Comparison of ENCODE assay signal across 8 mouse cellular contexts in the genomic region with DNA sequence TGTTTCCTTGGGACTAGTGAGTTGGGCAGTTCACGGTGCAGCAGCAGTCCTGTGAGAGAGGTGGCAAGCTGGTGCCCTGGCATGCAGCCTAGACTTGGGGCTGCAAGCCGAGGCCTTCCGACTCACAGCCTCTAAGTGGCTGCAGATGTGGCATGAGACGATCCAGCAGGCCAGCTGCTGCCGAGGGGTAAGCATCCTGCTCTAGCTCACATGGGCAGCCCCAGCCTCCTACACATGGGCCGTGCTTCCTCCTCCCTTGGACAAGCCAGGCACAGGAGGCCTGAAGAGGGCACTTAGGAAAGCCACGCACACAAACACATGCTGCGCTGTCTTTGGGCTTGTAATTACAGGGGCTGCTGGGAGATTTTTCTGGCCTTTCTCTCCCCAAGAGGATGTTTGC. TPM values are rescaled to one million over a fixed set of nuclear protein-coding genes. Genes with fewer than 3 reads are reported as not detected.
DNase-seq lines count a peak whose midpoint lies in the region; ATAC-seq lines count a peak whose summit lies in the region.

No protein-coding gene starts in this region.

- whole genome bisulfite sequencing in heart, embryonic 13.5 days: 15% methylated on average over 8 of the region's 8 CpGs
- 8% methylated on average over 8 of the region's 8 CpGs for WGBS in forebrain, embryonic 16.5 days
- WGBS in limb, embryonic 12.5 days: 7% methylated on average over 8 of the region's 8 CpGs

- DNase-seq in heart, postnatal 36 days: no peak
- DNase-seq in NIH3T3 (ENCODE audit: low read depth): peak; percentile 94
- no peak for DNase-seq in ovary, postnatal 14 days (ENCODE audit: low spot score)
- no peak for DNase-seq in spleen, postnatal 4 days (ENCODE audit: low spot score in 2 of 2)

- peaks cover 49% of the 10 kb centered on the region for H3K4me1 ChIP-seq in heart, embryonic 13.5 days
- peaks cover 3% of the 10 kb centered on the region; the same call in 1 of the 2 replicates for H3K4me1 ChIP-seq in forebrain, embryonic 16.5 days (replicated peaks; ENCODE audit: control insufficient read depth, insufficient read depth, low read length)
- peaks cover 50% of the 10 kb centered on the region for H3K4me1 ChIP-seq in limb, embryonic 12.5 days (replicated peaks)

- H3K9ac ChIP-seq in heart, embryonic 13.5 days: peak overlapping the region; percentile 33; the same call in 1 of the 2 replicates
- no peak overlapping the region for H3K9ac ChIP-seq in forebrain, embryonic 16.5 days (replicated peaks; ENCODE audit: low read depth, low read length)
- no peak overlapping the region for H3K9ac ChIP-seq in limb, embryonic 12.5 days (replicated peaks)

- intact Hi-C loops in heart, postnatal 36 days (cut with DNase I): no loop called here

- no peaks in the 10 kb centered on the region for H3K36me3 ChIP-seq in heart, embryonic 13.5 days
- H3K36me3 ChIP-seq in forebrain, embryonic 16.5 days (ENCODE audit: control insufficient read depth, insufficient read depth): no peaks in the 10 kb centered on the region
- no peaks in the 10 kb centered on the region for H3K36me3 ChIP-seq in limb, embryonic 12.5 days

- H3K4me2 ChIP-seq in heart, embryonic 13.5 days: no peak overlapping the region
- H3K4me2 ChIP-seq in forebrain, embryonic 16.5 days (ENCODE audit: low read length): no peak overlapping the region
- no peak overlapping the region for H3K4me2 ChIP-seq in limb, embryonic 12.5 days

- H3K27ac ChIP-seq in heart, embryonic 13.5 days (replicated peaks): 0 out of 2 replicates have a peak overlapping the region, but pooled peaks have one; percentile 3
- no peak overlapping the region for H3K27ac ChIP-seq in forebrain, embryonic 16.5 days (ENCODE audit: low read length)
- peak overlapping the region; percentile 80 for H3K27ac ChIP-seq in limb, embryonic 12.5 days

- ATAC-seq in heart, embryonic 13.5 days (ENCODE audit: extremely low read depth, insufficient number of reproducible peaks, low FRiP score, low TSS enrichment): peak; percentile 60; the same call in 1 of the 2 replicates
- ATAC-seq in forebrain, embryonic 16.5 days: peak; percentile 76
- ATAC-seq in limb, embryonic 12.5 days (ENCODE audit: insufficient number of reproducible peaks, insufficient read depth, low FRiP score, low TSS enrichment, low read depth): peak; percentile 45
- ATAC-seq in megakaryocyte progenitor cell, adult 5-6 weeks (replicated peaks; ENCODE audit: poor library complexity): no peak

- no peaks in the 10 kb centered on the region for H3K9me3 ChIP-seq in heart, embryonic 13.5 days
- H3K9me3 ChIP-seq in forebrain, embryonic 16.5 days (ENCODE audit: control insufficient read depth, low read length): no peaks in the 10 kb centered on the region
- H3K9me3 ChIP-seq in limb, embryonic 12.5 days: no peaks in the 10 kb centered on the region

- no peak overlapping the region for H3K4me3 ChIP-seq in heart, embryonic 13.5 days
- H3K4me3 ChIP-seq in forebrain, embryonic 16.5 days (replicated peaks; ENCODE audit: low read length): no peak overlapping the region
- H3K4me3 ChIP-seq in limb, embryonic 12.5 days (replicated peaks): no peak overlapping the region

- H3K27me3 ChIP-seq in heart, embryonic 13.5 days (replicated peaks): no peaks in the 10 kb centered on the region; the same call in 1 of the 2 replicates
- no peaks in the 10 kb centered on the region for H3K27me3 ChIP-seq in forebrain, embryonic 16.5 days (replicated peaks; ENCODE audit: control insufficient read depth, insufficient read depth, low read length)
- H3K27me3 ChIP-seq in limb, embryonic 12.5 days: no peaks in the 10 kb centered on the region

RNA-seq across cellular contexts. Expression of a gene that starts 23.2 kb away (rescaled TPM):
- polyA plus RNA-seq in heart, embryonic 13.5 days (2015; fragmentation: Nextera tagmentation; extraction: Ambion mirVana): 17.6 and 19.7 TPM in 2 replicates
- total RNA-seq in heart, postnatal 36 days (2021): not detected
- 44.7 and 55.4 TPM in 2 replicates for polyA plus RNA-seq in forebrain, embryonic 16.5 days (2015; fragmentation: Nextera tagmentation; extraction: Ambion mirVana)
- 302 and 358 TPM in 2 replicates for polyA plus RNA-seq in limb, embryonic 12.5 days (2016; fragmentation: Nextera tagmentation; extraction: Ambion mirVana)
- total RNA-seq in megakaryocyte progenitor cell, adult 5-6 weeks (2015): not detected in 2 replicates
- not detected in 2 replicates for total RNA-seq in megakaryocyte progenitor cell, adult 5-6 weeks (2017)

RNA-seq across cellular contexts. Expression of a gene that starts 53.4 kb away (rescaled TPM):
- 91.9 and 102 TPM in 2 replicates for polyA plus RNA-seq in heart, embryonic 13.5 days (2015; fragmentation: Nextera tagmentation; extraction: Ambion mirVana)
- total RNA-seq in heart, postnatal 36 days (2021): 10 to 100 TPM; 28.2 to 31.7 TPM
- polyA plus RNA-seq in forebrain, embryonic 16.5 days (2015; fragmentation: Nextera tagmentation; extraction: Ambion mirVana): 115 and 126 TPM in 2 replicates
- polyA plus RNA-seq in limb, embryonic 12.5 days (2016; fragmentation: Nextera tagmentation; extraction: Ambion mirVana): 155 and 166 TPM in 2 replicates
- 127 and 129 TPM in 2 replicates for total RNA-seq in megakaryocyte progenitor cell, adult 5-6 weeks (2015)
- 68.9 and 94.4 TPM in 2 replicates for total RNA-seq in megakaryocyte progenitor cell, adult 5-6 weeks (2017)
